Mouse (Mus musculus) embryonic facial prominence, embryonic 11.5 days (tissue): ENCODE measurements around the gene Cldn10. TPM values are rescaled to one million over a fixed set of nuclear protein-coding genes. Genes with fewer than 3 reads are reported as not detected.

Experiments used
- ATAC-seq: fragments of 200-750 bp; cut with Nextera tagmentation; replicated peaks from 2 replicates; pipeline ENCODE4 v1.8.0; 2017; ENCODE audit warnings: low read depth; ENCODE audit not compliant: insufficient number of reproducible peaks, low FRiP score, low TSS enrichment
- DNase-seq: peaks from one replicate; pipeline ENCODE4 v3.0.0-alpha.2; 2015; ENCODE audit warnings: low spot score
- H3K27ac ChIP-seq: fragments of 300-500 bp; sonication (generic); replicated peaks from 2 replicates; pipeline ENCODE4 v1.5.1; 2014; ENCODE audit warnings: mild to moderate bottlenecking, low read depth, low read length, control low read depth
- H3K27me3 ChIP-seq: fragments of 300-500 bp; sonication (generic); 2 replicates; pipeline ENCODE4 v1.6.1; 2014; ENCODE audit warnings: mild to moderate bottlenecking, low read length, moderate library complexity, mixed read lengths; ENCODE audit not compliant: control insufficient read depth, insufficient read depth
- H3K36me3 ChIP-seq: fragments of 300-500 bp; sonication (generic); replicated peaks from 2 replicates; pipeline ENCODE4 v1.6.1; 2014; ENCODE audit warnings: low read depth, mild to moderate bottlenecking, low read length, moderate library complexity, mixed read lengths; ENCODE audit not compliant: control insufficient read depth, insufficient read depth
- H3K4me1 ChIP-seq: fragments of 300-500 bp; sonication (generic); 2 replicates; pipeline ENCODE4 v1.6.1; 2014; ENCODE audit warnings: low read length, mixed read lengths; ENCODE audit not compliant: control insufficient read depth, insufficient read depth
- H3K4me2 ChIP-seq: fragments of 300-500 bp; sonication (generic); 2 replicates; pipeline ENCODE4 v1.6.1; 2014; ENCODE audit warnings: low read depth, mild to moderate bottlenecking, control low read depth, low read length, moderate library complexity
- H3K4me3 ChIP-seq: fragments of 300-500 bp; sonication (generic); 2 replicates; pipeline ENCODE4 v1.5.1; 2014; ENCODE audit warnings: low read depth, low read length, control low read depth
- H3K9ac ChIP-seq: fragments of 300-500 bp; sonication (generic); replicated peaks from 2 replicates; pipeline ENCODE4 v1.6.1; 2014; ENCODE audit warnings: mild to moderate bottlenecking, control low read depth, low read length
- H3K9me3 ChIP-seq: fragments of 300-500 bp; sonication (generic); replicated peaks from 2 replicates; pipeline ENCODE4 v1.6.1; 2016; ENCODE audit warnings: mild to moderate bottlenecking, low read length, inconsistent platforms, mixed read lengths; ENCODE audit not compliant: control insufficient read depth
- WGBS: fragments of 180-500 bp; shearing (Covaris S2); extraction: QIAGEN DNeasy Blood & Tissue Kit; methylation state at CpG from one replicate; pipeline ENCODE4 v1.1.7; 2014; 5-methylcytosine and 5-hydroxymethylcytosine counted together
- polyA plus RNA-seq: library from polyadenylated mRNA; unstranded; fragments of >200 nt; fragmentation: Nextera tagmentation; extraction: Ambion mirVana; gene quantifications from 2 replicates; pipeline ENCODE4 v1.2.1, GENCODE M21; 2014

The Cldn10 gene
- polyA plus RNA-seq, 1 experiment from 2014 or later, result 2.1 TPM

DNA sequence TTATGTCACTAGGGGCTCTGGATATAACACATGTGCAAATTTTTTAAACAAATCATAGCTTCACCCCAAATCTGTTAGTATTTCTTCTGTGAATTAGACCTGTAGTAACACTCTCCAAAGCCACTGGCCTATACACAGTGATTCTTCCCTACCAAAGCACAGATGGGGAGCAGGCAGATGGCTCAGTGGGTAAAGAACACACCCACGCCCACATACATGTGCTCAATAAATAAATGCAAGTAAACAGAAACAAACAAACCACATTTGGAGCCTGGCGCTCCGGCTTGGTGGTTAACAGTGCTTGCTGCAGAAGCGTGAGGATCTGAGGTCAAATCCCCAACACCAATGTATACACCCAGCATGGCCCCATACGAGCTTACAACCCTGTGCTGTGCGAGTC is 123.8 kb downstream of the Cldn10 start:
- Histone ChIP-seq H3K4me2 (no peak overlapping the region), H3K4me3 (no peak overlapping the region), H3K9me3 (no peaks in the 10 kb centered on the region), H3K36me3 (peaks cover 6% of the 10 kb centered on the region), H3K9ac (no peak overlapping the region), H3K4me1 (no peaks in the 10 kb centered on the region), H3K27me3 (no peaks in the 10 kb centered on the region), H3K27ac (no peak overlapping the region)
- no peak for ATAC-seq
- WGBS, result 91% methylated on average over 6 of the region's 6 CpGs
- DNase-seq, result no peak

DNA sequence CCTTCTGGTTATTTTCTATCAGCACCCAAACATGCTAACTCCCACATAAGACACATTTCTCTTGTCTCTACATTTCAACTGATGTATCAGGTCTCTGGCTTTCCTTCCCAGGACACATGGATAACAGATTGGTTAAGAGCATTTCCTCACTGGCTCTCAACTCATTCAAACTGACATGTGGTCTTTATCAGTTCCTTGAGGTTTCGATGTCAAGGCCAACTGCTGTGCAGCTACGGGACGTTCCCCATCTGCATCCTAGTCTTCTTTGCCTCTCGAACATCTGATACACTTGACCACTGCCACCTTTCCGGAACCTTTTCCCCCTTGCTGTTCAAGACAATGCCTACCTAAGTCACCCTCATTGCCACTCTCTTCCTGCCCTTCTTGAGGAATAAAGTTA is 125.9 kb downstream of the Cldn10 start:
- ATAC-seq (no peak), DNase-seq (no peak)
- Histone ChIP-seq H3K4me1 (no peaks in the 10 kb centered on the region), H3K4me2 (no peak overlapping the region), H3K9me3 (no peaks in the 10 kb centered on the region), H3K27ac (no peak overlapping the region), H3K36me3 (peaks cover 2% of the 10 kb centered on the region; the same call in 1 of the 2 replicates), H3K4me3 (no peak overlapping the region), H3K9ac (no peak overlapping the region), H3K27me3 (no peaks in the 10 kb centered on the region)
- WGBS, result 58% methylated on average over 5 of the region's 5 CpGs

DNA sequence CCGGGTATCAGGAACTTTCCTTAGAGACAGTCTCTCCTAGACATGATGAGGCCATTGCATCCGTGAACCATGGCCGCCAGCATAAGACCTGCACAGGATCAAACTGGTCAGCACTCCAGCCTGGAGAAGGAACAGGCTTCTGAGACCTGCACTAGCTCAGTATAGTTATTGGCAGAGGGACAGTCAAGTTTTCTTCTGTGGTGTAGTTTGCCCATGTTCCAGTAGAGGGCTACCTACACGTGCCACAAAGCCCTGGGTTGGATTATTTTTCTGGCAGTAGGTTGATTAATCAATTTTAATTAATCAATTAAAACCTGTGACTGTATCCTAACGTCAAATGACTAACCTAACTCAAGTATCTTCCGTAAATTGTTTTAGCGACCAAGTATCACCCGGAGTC is 131.3 kb downstream of the Cldn10 start:
- no peak overlapping the region for H3K9ac ChIP-seq
- no peak overlapping the region for H3K4me2 ChIP-seq
- H3K4me3 ChIP-seq, result no peak overlapping the region
- ATAC-seq (no peak), DNase-seq (peak; percentile 41)
- 71% methylated on average over 8 of the region's 8 CpGs for WGBS
- no peaks in the 10 kb centered on the region for H3K27me3 ChIP-seq
- no peaks in the 10 kb centered on the region; the same call in 1 of the 2 replicates for H3K36me3 ChIP-seq
- H3K9me3 ChIP-seq, result no peaks in the 10 kb centered on the region
- no peak overlapping the region for H3K27ac ChIP-seq
- peaks cover 6% of the 10 kb centered on the region for H3K4me1 ChIP-seq

DNA sequence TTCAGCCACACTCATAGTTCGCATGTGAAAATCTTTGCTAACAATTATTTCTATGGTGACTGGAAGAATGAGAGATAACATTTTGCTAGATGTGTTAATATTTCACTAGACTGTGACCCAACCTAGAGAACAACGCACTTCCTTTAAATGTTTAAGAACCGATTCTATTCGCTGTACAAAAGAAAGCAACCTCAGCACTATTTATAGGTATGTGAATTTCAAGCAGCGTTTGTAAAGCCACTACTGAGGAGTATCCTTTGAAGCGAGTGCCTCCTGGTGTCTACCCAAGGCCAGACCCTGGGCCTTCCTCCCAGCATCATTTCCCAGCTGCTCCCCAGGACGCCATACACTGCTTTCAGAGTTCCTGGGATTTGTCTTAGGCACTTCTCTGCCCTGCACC is 132.9 kb downstream of the Cldn10 start:
- H3K4me2 ChIP-seq, result no peak overlapping the region
- no peak overlapping the region for H3K9ac ChIP-seq
- DNase-seq, result no peak
- H3K27me3 ChIP-seq, result no peaks in the 10 kb centered on the region
- no peak for ATAC-seq
- no peaks in the 10 kb centered on the region for H3K9me3 ChIP-seq
- WGBS, result 60% methylated on average over 7 of the region's 7 CpGs
- peaks cover 6% of the 10 kb centered on the region for H3K4me1 ChIP-seq
- no peak overlapping the region for H3K4me3 ChIP-seq
- no peaks in the 10 kb centered on the region; the same call in 1 of the 2 replicates for H3K36me3 ChIP-seq
- H3K27ac ChIP-seq, result no peak overlapping the region

DNA sequence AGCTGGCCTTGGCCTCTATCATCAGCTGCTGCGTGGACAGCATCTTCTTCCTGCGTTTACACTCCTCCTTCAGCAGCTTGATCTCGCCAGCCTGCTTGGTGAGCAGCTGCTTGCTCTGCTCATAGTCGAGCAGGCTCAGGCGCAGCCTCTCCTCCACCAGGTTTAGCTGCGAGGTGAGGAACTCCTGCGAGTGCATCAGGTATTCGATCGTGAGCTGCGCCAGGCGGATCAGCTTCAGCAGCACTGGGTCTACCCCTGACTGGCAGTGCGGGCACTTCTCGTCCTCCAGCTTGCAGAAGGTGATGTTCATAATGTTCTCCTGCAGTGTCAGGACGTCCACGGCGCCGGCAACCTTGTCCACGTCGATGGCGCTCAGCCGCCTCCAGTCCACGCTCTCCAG is 134.5 kb downstream of the Cldn10 start:
- no peak overlapping the region for H3K27ac ChIP-seq
- ATAC-seq, result no peak
- peaks cover 6% of the 10 kb centered on the region for H3K4me1 ChIP-seq
- no peaks in the 10 kb centered on the region for H3K9me3 ChIP-seq
- WGBS, result 23% methylated on average over 22 of the region's 22 CpGs
- no peaks in the 10 kb centered on the region for H3K27me3 ChIP-seq
- DNase-seq, result no peak
- H3K4me2 ChIP-seq, result peak overlapping the region; percentile 91
- no peaks in the 10 kb centered on the region; the same call in 1 of the 2 replicates for H3K36me3 ChIP-seq
- peak overlapping the region; percentile 59 for H3K4me3 ChIP-seq
- H3K9ac ChIP-seq, result peak overlapping the region; percentile 48

DNA sequence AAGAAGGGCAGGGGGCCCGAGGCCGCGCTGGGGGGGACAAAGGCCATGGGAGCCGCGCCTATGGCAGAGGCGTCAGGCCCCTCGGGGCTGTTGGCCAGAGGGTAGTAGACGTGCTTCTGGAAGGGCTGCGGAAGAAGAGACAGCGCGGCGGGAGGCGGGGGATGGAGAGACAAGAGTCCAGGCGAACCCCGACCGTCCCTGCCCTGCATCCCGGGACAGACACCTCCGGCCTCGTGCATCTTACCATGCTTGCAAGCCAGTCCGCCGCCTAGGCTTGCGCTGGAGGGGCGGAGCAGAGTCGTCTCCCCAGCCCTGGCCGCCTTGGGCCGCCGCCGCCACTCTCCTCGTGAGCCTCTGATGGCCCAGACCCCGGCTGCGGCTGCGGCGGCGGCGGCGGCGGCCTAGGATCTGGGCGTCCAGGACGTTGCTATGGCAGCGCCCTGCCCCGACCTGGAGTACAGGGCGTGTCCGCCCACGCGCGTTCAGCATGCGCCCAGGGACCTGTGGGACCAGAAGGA is 135.0 kb downstream of the Cldn10 start:
- peak; percentile 63 for DNase-seq
- Histone ChIP-seq H3K4me1 (peaks cover 6% of the 10 kb centered on the region), H3K4me2 (peak overlapping the region; percentile 91), H3K9me3 (no peaks in the 10 kb centered on the region), H3K27me3 (no peaks in the 10 kb centered on the region), H3K27ac (no peak overlapping the region), H3K9ac (peak overlapping the region; percentile 48), H3K36me3 (no peaks in the 10 kb centered on the region; the same call in 1 of the 2 replicates), H3K4me3 (peak overlapping the region; percentile 59)
- under 1% methylated on average over 47 of the region's 47 CpGs for WGBS
- ATAC-seq, result peak; percentile 41; the same call in 1 of the 2 replicates

Other genes with a start within 250 kb of the Cldn10 start
- 2.9 and 3.6 TPM in 2 replicates for gene Abcc4, start 81.7 kb upstream of the Cldn10 start, polyA plus RNA-seq
- 35.9 and 40.9 TPM in 2 replicates for gene Dzip1, start 137.6 kb downstream of the Cldn10 start, polyA plus RNA-seq
- 33.0 and 35.0 TPM in 2 replicates for gene Dnajc3, start 150.1 kb downstream of the Cldn10 start, polyA plus RNA-seq